In the genomic region with DNA sequence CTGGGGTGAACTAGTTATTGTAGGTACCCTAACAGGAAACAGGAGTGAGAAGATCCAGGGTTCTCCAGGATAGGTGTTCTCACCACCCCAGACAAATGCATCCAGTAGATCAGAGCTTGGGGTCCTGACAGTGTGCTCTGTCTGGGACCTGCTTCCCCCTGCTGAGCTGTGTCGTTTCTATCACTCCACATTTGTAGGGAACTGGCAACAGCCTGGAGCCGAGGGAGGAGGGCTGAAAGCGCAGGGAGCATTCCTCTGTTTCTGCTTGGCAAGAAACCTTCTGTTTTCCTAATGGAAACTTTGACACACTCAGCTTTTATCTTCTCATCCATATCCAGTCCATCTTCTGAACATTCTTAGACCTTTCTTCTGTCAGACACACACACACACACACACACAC, we compare ENCODE assay signal across 15 mouse cellular contexts. TPM values are rescaled to one million over a fixed set of nuclear protein-coding genes. Genes with fewer than 3 reads are reported as not detected.
DNase-seq lines count a peak whose midpoint lies in the region; ATAC-seq and TF ChIP-seq lines count a peak whose summit lies in the region.
"Had no signal": no experiment of that assay in that cellular context is flagged by ENCODE, and none has a peak within 500 bp of the region (broad histone marks: within the 10 kb centered on the region; RNA-seq: fewer than 3 reads in every experiment).

No protein-coding gene starts in this region.

- peaks cover 30% of the 10 kb centered on the region for H3K36me3 ChIP-seq in heart, embryonic 12.5 days
- H3K36me3 ChIP-seq in lung, embryonic 14.5 days (ENCODE audit: insufficient read depth) = no peaks in the 10 kb centered on the region
- H3K36me3 ChIP-seq in stomach, embryonic 16.5 days (ENCODE audit: control insufficient read depth, insufficient read depth, low read length) = no peaks in the 10 kb centered on the region
- H3K36me3 ChIP-seq: embryonic facial prominence, embryonic 13.5 days; forebrain, embryonic 12.5 days; hindbrain, embryonic 15.5 days; limb, embryonic 13.5 days had no signal

- no peak overlapping the region for H3K9ac ChIP-seq in heart, embryonic 12.5 days
- no peak overlapping the region for H3K9ac ChIP-seq in lung, embryonic 14.5 days
- H3K9ac ChIP-seq in stomach, embryonic 16.5 days (ENCODE audit: low read length) = no peak overlapping the region
- H3K9ac ChIP-seq: embryonic facial prominence, embryonic 13.5 days; forebrain, embryonic 12.5 days; hindbrain, embryonic 15.5 days; limb, embryonic 13.5 days had no signal

- 0 out of 2 replicates have a peak, but pooled peaks cover 8% of the 10 kb centered on the region for H3K4me1 ChIP-seq in heart, embryonic 12.5 days (replicated peaks)
- no peaks in the 10 kb centered on the region; the same call in 1 of the 2 replicates for H3K4me1 ChIP-seq in lung, embryonic 14.5 days (ENCODE audit: insufficient read depth)
- H3K4me1 ChIP-seq in stomach, embryonic 16.5 days (ENCODE audit: control insufficient read depth, insufficient read depth, low read length) = no peaks in the 10 kb centered on the region
- H3K4me1 ChIP-seq: embryonic facial prominence, embryonic 13.5 days; forebrain, embryonic 12.5 days; hindbrain, embryonic 15.5 days; limb, embryonic 13.5 days had no signal

- intact Hi-C loops in left cerebral cortex, postnatal 25 days (cut with DNase I) = no loop called here

- 18% methylated on average over 3 of the region's 3 CpGs for WGBS in heart, embryonic 12.5 days
- 23% methylated on average over 3 of the region's 3 CpGs for WGBS in lung, embryonic 14.5 days
- 37% methylated on average over 3 of the region's 3 CpGs for WGBS in stomach, embryonic 16.5 days

- ATAC-seq in heart, embryonic 12.5 days (ENCODE audit: insufficient number of reproducible peaks, low FRiP score) = peak; percentile 57
- ATAC-seq in lung, embryonic 14.5 days (ENCODE audit: insufficient read depth) = peak; percentile 59; the same call in 1 of the 2 replicates
- ATAC-seq in stomach, embryonic 16.5 days (ENCODE audit: insufficient read depth, low FRiP score) = peak; percentile 78; the same call in 1 of the 2 replicates

- no peak overlapping the region for H3K4me3 ChIP-seq in heart, embryonic 12.5 days
- no peak overlapping the region for H3K4me3 ChIP-seq in lung, embryonic 14.5 days (ENCODE audit: low read depth, low read length)
- H3K4me3 ChIP-seq in stomach, embryonic 16.5 days (replicated peaks; ENCODE audit: low read length) = no peak overlapping the region
- H3K4me3 ChIP-seq: embryonic facial prominence, embryonic 13.5 days; forebrain, embryonic 12.5 days; hindbrain, embryonic 15.5 days; limb, embryonic 13.5 days had no signal

- H3K9me3 ChIP-seq in heart, embryonic 12.5 days (replicated peaks) = no peaks in the 10 kb centered on the region
- no peaks in the 10 kb centered on the region for H3K9me3 ChIP-seq in lung, embryonic 14.5 days (ENCODE audit: low read depth, low read length)
- H3K9me3 ChIP-seq in stomach, embryonic 16.5 days (replicated peaks; ENCODE audit: control insufficient read depth, low read length) = no peaks in the 10 kb centered on the region
- H3K9me3 ChIP-seq: embryonic facial prominence, embryonic 13.5 days; forebrain, embryonic 12.5 days; hindbrain, embryonic 15.5 days; limb, embryonic 13.5 days had no signal

- H3K27me3 ChIP-seq in heart, embryonic 12.5 days (replicated peaks) = no peaks in the 10 kb centered on the region
- no peaks in the 10 kb centered on the region for H3K27me3 ChIP-seq in lung, embryonic 14.5 days (ENCODE audit: insufficient read depth, low read length)
- no peaks in the 10 kb centered on the region for H3K27me3 ChIP-seq in stomach, embryonic 16.5 days (ENCODE audit: control insufficient read depth, insufficient read depth, low read length)
- H3K27me3 ChIP-seq: CH12.LX; embryonic facial prominence, embryonic 13.5 days; forebrain, embryonic 12.5 days; hindbrain, embryonic 15.5 days; limb, embryonic 13.5 days had no signal

- no peak overlapping the region for H3K4me2 ChIP-seq in heart, embryonic 12.5 days
- H3K4me2 ChIP-seq in lung, embryonic 14.5 days = no peak overlapping the region
- H3K4me2 ChIP-seq in stomach, embryonic 16.5 days (ENCODE audit: low read depth, low read length) = no peak overlapping the region
- H3K4me2 ChIP-seq: embryonic facial prominence, embryonic 13.5 days; forebrain, embryonic 12.5 days; hindbrain, embryonic 15.5 days; limb, embryonic 13.5 days had no signal

- DNase-seq in kidney, postnatal 14 days = peak; percentile 26
- DNase-seq in kidney, adult 9 months = no peak
- DNase-seq in lung, embryonic 14.5 days = peak; percentile 57
- DNase-seq in left cerebral cortex, postnatal 25 days (ENCODE audit: low spot score in 2 of 2) = no peak
- no peak for DNase-seq in left cerebral cortex, adult 18-20 months (ENCODE audit: low spot score in 2 of 2)
- DNase-seq: cerebellum, postnatal 14 days; kidney, adult 2 months; thymus, postnatal 36 days had no signal

- 0 out of 2 replicates have a peak overlapping the region, but pooled peaks have one; percentile 13 for H3K27ac ChIP-seq in heart, embryonic 12.5 days (ENCODE audit: poor library complexity, severe bottlenecking)
- no peak overlapping the region for H3K27ac ChIP-seq in lung, embryonic 14.5 days (ENCODE audit: low read depth)
- H3K27ac ChIP-seq in stomach, embryonic 16.5 days (ENCODE audit: low read length) = no peak overlapping the region
- H3K27ac ChIP-seq: embryonic facial prominence, embryonic 13.5 days; forebrain, embryonic 12.5 days; hindbrain, embryonic 15.5 days; limb, embryonic 13.5 days had no signal

- no peak for TF ChIP-seq CTCF in lung, embryonic 14.5 days (IDR thresholded peaks at IDR 0.05; ENCODE audit: low read depth)

RNA-seq across cellular contexts. Expression of a gene that starts 45.2 kb away (rescaled TPM):
- polyA plus RNA-seq in heart, embryonic 12.5 days (2016; fragmentation: Nextera tagmentation; extraction: Ambion mirVana) = 2.5 TPM in 2 replicates
- polyA plus RNA-seq in lung, embryonic 14.5 days (2014; fragmentation: Nextera tagmentation; extraction: Ambion mirVana) = 13.6 and 16.3 TPM in 2 replicates
- polyA plus RNA-seq in stomach, embryonic 16.5 days (2015; fragmentation: Nextera tagmentation; extraction: Ambion mirVana) = 51.8 and 57.9 TPM in 2 replicates
- 1 to 10 TPM; 2.0 to 3.0 TPM for total RNA-seq in left cerebral cortex, postnatal 25 days (2021)
- 1 to 10 TPM; 2.3 to 2.5 TPM for total RNA-seq in left cerebral cortex, adult 18-20 months (2021)
- total RNA-seq: CH12.LX had no signal

Comparison
In these comparisons a context has a peak if more than half of its experiments do, and no peak if none do; other contexts are left out.
1. DNase-seq: peak in kidney, postnatal 14 days (single experiment) and lung, embryonic 14.5 days (single experiment); none in kidney, adult 9 months (single experiment), left cerebral cortex, postnatal 25 days (0 of 2) and left cerebral cortex, adult 18-20 months (0 of 2).
2. Peak in every context shown above with its lines, with median percentiles within 50 percentile points of each other: ATAC-seq.